Mouse (Mus musculus): ENCODE results near the gene Zdhhc14.

Gene Zdhhc14

DNA sequence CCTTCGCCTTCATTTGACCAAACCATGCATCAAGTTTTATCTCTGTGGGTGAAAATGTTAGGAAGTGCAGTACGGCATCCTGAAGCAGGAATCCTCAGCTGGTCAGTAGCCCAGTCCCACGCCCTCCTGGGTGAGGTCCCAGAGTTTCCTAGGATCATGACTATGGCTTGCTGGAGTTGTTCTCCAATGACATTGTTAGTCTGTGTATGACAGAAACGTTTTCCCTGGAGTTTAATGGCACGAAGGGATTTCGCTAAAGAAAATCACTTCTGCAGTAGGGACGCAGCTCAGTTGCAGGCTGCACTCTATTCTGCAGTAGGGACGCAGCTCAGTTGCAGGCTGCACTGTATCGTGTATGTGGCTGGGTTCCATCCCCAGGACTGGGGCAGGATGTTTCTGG, 161.6 kb downstream of the Zdhhc14 start:
- no peak for DNase-seq (ENCODE audit: extremely low read depth, low read depth, low spot score)

DNA sequence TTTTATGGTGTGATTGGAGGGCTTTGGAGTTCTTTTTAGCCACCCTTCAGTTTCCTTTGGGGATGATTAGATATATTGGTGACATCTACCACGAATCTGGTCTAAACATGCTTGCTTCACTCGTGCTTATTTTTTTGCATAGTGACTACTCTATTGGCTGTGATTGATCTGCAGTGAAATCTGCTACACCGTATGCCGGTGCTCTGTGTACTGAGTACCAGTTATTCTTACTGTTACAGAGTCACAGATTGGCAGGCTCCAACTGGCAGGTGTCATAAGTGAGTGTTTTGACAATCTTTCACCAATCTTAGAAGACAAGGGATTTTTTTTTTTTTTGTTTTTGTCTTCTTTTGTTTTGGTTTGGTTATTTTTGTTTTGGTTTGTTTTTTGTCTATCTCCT, 163.2 kb downstream of the Zdhhc14 start:
- no peak for DNase-seq (ENCODE audit: extremely low read depth, low read depth, low spot score)

DNA sequence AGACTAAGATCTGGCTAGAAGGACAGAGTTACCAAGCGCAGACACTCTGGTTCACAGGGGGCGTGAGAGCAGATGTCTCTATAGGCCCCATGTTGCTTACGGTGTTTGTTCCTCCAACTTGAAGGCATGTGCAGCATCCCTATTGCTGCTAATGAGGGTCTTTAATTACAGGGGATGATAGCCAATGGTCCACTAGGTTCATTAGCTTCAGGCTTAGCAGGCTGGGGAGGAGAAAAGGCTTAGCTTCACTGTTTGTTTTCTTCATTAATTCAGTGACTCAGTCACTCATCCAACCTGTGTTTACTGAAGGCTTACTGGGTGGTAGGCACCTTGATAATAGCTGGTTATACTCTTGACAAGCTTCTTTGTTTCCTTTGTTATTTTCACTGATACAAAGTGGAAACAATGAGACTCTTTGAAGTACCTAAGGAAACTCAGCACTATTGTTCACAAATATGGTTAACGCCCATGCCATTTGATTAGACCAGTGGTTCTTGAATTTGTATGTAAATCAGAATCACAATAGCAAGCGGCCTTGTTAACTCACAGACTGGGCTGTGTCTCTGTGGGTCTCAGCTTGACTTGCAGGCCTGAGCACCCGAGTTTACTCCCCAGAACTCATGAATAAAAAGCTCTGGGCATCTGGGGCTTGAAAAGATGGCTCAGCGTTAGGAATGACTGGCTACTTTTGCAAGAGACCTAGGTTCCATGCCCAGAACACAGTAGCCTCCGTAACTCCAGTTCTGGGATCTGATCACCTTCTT, 168.1 kb downstream of the Zdhhc14 start:
- no peak for DNase-seq (ENCODE audit: extremely low read depth, low read depth, low spot score)

- DNase-seq (ENCODE audit: extremely low read depth, low read depth, low spot score), result no peak
Observed at GRCm38 (mm10) chr17:5666652-5667051, 174.3 kb downstream of the Zdhhc14 start.

DNA sequence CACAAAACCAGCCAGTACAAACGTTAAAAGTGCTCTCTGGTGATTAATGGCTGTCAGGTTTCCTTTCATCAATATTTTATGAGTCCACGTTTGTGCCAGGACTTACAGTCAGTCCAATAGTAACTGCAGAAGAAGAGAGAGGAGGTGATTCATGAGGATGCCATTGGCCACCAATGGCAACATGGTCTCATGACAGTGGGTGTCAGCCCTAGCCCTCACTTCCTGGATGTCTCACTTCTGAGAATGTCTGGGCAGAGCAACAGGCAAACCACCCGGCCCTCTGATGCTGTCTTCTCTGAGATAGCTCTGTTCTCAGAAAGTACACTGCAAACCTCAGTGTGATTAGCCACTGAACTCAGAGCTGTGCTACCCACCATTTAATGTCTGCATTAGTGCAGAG, 176.1 kb downstream of the Zdhhc14 start:
- DNase-seq (ENCODE audit: extremely low read depth, low read depth, low spot score), result no peak

DNA sequence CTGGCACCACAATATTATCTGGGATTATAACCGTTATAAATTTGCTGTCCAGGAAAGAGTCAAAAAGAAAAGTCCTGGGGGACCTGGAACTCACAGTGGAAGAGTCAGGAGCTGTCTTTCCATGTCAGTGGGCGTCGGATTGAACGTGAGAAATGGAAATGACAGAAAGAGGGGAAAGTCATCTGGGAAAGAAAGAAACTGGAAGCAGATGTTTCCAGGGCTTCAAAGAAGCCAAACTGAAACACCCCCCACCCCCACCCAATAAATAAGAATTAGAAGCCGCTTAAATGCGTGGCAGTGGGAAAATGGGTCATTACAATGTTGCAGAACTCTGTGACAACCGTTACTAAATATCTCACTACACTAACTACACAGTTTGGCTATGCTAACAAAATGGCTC, 176.6 kb downstream of the Zdhhc14 start:
- DNase-seq (ENCODE audit: extremely low read depth, low read depth, low spot score), result no peak

- DNase-seq (ENCODE audit: extremely low read depth, low read depth, low spot score), result no peak
Observed at GRCm38 (mm10) chr17:5675951-5676350, 183.6 kb downstream of the Zdhhc14 start.

DNA sequence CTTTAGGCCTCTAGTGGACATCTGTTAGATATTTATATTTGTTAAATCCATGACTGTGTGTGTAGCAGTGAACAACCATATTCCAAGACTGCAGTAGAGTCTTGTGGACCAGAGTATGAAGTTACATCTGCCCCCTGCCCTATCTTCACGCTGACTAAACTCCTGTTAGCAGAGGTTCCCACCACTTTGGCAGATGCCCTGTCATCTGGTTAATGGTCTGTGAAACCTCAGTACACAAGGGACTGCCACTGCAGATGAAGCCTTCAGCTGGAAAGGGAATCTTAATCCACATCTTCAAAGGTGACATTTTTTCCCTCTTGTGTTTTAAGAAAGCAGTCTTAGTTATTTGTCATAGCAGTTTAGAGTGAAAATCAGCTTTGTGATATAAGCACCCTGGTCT, 187.0 kb downstream of the Zdhhc14 start:
- no peak for DNase-seq (ENCODE audit: extremely low read depth, low read depth, low spot score)

DNA sequence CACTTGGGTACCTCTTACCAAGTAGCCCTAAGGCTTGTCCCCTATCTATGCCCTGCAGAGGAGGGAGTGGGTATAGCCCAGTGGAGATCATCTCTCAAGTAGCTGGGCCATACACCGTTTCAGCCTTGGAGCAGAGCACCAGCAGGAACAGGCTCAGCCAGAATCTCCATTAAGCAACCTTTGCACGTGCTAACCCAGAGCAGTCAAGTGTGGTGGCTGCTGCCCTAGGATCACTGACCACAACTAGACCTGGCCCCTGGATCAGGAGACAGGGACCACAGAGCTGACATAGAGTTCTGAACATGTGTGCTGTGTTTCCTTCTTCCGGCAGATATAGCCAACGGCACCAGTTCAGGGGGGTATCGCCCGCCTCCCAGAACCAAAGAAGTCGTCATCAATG, 193.0 kb downstream of the Zdhhc14 start:
- DNase-seq (ENCODE audit: extremely low read depth, low read depth, low spot score), result no peak

GRCm38 (mm10) chr17:5687810-5688209, 195.5 kb downstream of the Zdhhc14 start:
- DNase-seq (ENCODE audit: extremely low read depth, low read depth, low spot score), result no peak

DNA sequence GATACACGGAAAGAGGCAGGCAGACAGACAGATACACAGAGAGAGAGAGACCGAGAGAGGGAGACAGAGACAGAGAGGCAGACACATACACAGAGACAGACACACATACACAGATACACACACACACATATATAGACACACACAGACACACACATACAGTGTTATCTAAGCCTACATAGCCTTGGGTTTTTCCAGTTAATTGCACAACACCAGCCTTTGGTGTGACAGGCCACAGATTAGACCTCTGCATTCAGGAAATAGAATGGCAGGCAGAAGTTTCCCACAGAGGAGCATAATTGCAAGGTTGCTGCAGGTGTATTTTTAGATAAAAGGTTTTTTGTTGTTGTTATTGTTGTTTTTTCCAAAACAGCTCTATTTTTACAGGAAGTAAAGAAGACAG, 195.9 kb downstream of the Zdhhc14 start:
- no peak for DNase-seq (ENCODE audit: extremely low read depth, low read depth, low spot score)

DNA sequence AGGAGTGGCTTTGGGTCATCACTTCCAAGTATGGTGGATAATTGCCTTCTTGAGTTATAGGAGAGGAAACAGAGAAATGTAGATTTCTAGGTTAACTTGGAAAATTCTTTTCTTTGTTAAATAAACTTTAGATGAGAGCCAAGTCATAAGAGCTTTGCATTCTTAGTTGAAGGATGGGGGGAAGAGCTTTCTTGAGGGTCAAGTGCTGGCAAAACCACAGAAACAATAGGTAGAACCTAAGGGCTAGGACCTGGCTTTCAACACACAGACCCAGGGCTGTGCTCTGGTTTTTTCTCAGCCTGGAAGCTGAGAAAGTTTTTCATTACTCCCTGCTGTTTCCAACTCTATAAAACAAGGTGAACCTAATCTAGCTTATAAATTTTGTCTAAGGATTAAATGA, 196.3 kb downstream of the Zdhhc14 start:
- no peak for DNase-seq (ENCODE audit: extremely low read depth, low read depth, low spot score)

GRCm38 (mm10) chr17:5690746-5691535, 198.6 kb downstream of the Zdhhc14 start:
- no peak for DNase-seq (ENCODE audit: extremely low read depth, low read depth, low spot score)

GRCm38 (mm10) chr17:5692661-5693060, 200.3 kb downstream of the Zdhhc14 start:
- no peak for DNase-seq (ENCODE audit: extremely low read depth, low read depth, low spot score)

- no peak for DNase-seq (ENCODE audit: extremely low read depth, low read depth, low spot score)
Observed at GRCm38 (mm10) chr17:5693256-5693655, 200.9 kb downstream of the Zdhhc14 start.

DNA sequence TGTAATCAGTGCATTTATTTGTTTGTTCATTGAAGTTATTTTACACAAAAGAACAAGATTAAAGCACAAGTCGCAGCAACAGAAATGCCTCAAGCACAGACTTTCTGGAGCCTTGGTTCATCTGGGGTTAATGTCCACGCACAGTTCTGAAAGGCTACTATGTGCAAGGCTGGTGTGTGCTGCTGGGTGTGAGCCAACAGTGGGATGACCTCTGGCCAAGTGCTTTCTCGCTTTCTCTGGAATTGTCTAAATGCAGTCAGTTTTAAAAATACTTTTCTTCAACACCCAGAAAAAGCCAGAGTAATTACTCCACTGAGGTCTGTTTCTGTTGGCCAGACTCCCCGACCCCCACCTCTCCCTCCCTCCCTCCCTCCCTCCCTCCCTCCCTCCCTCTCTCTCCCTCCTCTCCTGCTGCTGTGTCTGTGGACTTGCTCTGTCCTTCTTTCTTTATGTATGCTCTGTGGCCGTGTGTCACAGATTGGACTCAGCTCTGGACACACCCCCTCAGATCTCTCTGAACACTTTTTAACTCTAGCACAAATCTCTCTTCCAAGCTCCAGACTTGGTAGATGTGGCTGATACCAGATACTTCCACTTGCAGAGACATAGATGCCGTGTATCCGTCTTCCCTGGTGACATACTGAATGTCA, 206.2 kb downstream of the Zdhhc14 start:
- no peak for DNase-seq (ENCODE audit: extremely low read depth, low read depth, low spot score)

DNA sequence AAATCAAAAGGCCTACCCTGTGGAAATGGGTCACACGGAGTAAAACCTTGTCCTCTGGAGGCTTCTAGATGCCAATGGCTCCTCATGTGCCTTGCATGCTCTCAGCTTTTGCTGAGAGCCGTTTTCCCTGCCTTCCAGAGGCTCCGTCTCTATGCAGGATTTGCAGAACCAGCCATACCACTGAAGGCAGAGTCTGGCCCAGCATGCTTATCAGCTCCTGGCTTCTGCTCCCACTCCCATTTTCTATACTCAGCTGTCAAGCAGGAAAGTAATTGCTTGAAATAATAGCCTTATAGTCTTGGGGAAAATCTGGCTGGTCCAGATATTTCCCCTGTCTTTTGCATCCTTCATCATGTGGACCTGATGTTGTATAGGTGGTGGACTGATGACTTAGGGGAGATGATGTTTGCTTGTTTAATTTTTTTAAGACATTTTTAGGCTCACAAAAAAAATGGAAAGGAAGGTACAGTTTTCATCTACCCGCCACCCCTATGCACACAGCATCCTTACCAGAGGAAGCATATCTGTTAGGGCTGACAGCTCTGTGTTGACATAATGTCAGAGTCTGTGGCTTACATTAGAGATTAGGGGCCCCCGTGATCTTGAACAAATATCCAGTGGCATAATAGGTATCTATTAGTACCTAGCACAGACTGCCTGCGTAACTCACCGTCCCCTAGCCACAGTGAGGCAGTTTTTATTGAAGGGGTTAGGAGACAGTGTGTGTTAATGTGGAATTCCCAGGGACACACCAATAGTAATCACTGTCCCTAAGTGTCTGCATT, 218.2 kb downstream of the Zdhhc14 start:
- DNase-seq (ENCODE audit: extremely low read depth, low read depth, low spot score), result no peak

DNA sequence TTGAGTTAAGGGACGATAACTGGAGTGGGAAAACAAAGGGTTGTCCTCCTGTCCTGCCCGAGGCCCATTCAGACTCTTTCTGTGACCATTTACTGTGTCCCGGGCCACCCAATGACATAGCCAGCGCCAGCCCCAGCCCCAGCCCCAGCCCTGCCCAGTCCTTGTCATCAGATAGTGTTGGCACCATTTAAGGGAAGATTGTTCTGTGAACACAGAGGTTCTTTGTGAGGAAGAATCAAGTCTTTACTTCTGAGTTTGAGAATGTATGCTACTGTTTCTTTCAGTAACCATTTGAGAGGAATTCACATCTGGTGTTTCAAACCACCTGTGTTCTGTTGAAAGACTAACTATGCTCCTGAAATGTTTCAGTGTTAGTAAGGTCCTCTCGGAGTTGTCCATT, 219.5 kb downstream of the Zdhhc14 start:
- DNase-seq (ENCODE audit: extremely low read depth, low read depth, low spot score), result no peak

- no peak for DNase-seq (ENCODE audit: extremely low read depth, low read depth, low spot score)
Observed at GRCm38 (mm10) chr17:5713141-5713540, 220.8 kb downstream of the Zdhhc14 start.

- no peak for DNase-seq (ENCODE audit: extremely low read depth, low read depth, low spot score)
Observed at GRCm38 (mm10) chr17:5716912-5717311, 224.6 kb downstream of the Zdhhc14 start.

- no peak for DNase-seq (ENCODE audit: extremely low read depth, low read depth, low spot score)
Observed at GRCm38 (mm10) chr17:5718768-5719387, 226.5 kb downstream of the Zdhhc14 start.

All from fat pad, adult 2 months (tissue).